Mouse (Mus musculus) CD4-positive helper T cell, adult 2 months (primary cell): Measurements from ENCODE around the gene Morn1.

Experiments used
- DNase-seq: peaks from one replicate; pipeline ENCODE4 v3.0.0-alpha.2; 2012; ENCODE audit warnings: low read depth, missing footprints, low spot score

Morn1 gene

GRCm38 (mm10) chr4:155139281-155140045 lies 53.1 kb downstream of the Morn1 start:
- DNase-seq, result no peak

GRCm38 (mm10) chr4:155140150-155140549 lies 53.8 kb downstream of the Morn1 start:
- DNase-seq, result no peak

GRCm38 (mm10) chr4:155140795-155141265 lies 54.5 kb downstream of the Morn1 start:
- DNase-seq, result no peak

- no peak for DNase-seq
Observed at GRCm38 (mm10) chr4:155142836-155143235, 56.5 kb downstream of the Morn1 start.

GRCm38 (mm10) chr4:155143411-155143810 lies 57.0 kb downstream of the Morn1 start:
- no peak for DNase-seq

- no peak for DNase-seq
Observed at GRCm38 (mm10) chr4:155143871-155144502, 57.6 kb downstream of the Morn1 start.

- no peak for DNase-seq
Observed at GRCm38 (mm10) chr4:155144548-155145180, 58.3 kb downstream of the Morn1 start.

GRCm38 (mm10) chr4:155146107-155146823 lies 59.9 kb downstream of the Morn1 start:
- DNase-seq, result no peak

- no peak for DNase-seq
Observed at GRCm38 (mm10) chr4:155148453-155148852, 62.1 kb downstream of the Morn1 start.

- no peak for DNase-seq
Observed at GRCm38 (mm10) chr4:155148910-155149698, 62.7 kb downstream of the Morn1 start.

- DNase-seq, result no peak
Observed at GRCm38 (mm10) chr4:155149941-155150275, 63.5 kb downstream of the Morn1 start.

- peak; percentile 84 for DNase-seq
Observed at GRCm38 (mm10) chr4:155150276-155151113, 64.1 kb downstream of the Morn1 start.

- DNase-seq, result no peak
Observed at GRCm38 (mm10) chr4:155151221-155151788, 64.9 kb downstream of the Morn1 start.

GRCm38 (mm10) chr4:155151845-155152244 lies 65.5 kb downstream of the Morn1 start:
- DNase-seq, result no peak

- DNase-seq, result no peak
Observed at GRCm38 (mm10) chr4:155152476-155152875, 66.1 kb downstream of the Morn1 start.

- no peak for DNase-seq
Observed at GRCm38 (mm10) chr4:155153389-155154072, 67.2 kb downstream of the Morn1 start.

- DNase-seq, result no peak
Observed at GRCm38 (mm10) chr4:155154986-155155385, 68.6 kb downstream of the Morn1 start.

- DNase-seq, result no peak
Observed at GRCm38 (mm10) chr4:155156734-155157133, 70.4 kb downstream of the Morn1 start.

- DNase-seq, result no peak
Observed at GRCm38 (mm10) chr4:155157871-155158542, 71.6 kb downstream of the Morn1 start.
